Mouse (Mus musculus): ENCODE results near the gene 4933412E24Rik. TPM values are rescaled to one million over a fixed set of nuclear protein-coding genes. Genes with fewer than 3 reads are reported as not detected.

The 4933412E24Rik gene
- not detected for polyA plus RNA-seq (2017; shearing (Covaris generic))

GRCm38 (mm10) chr15:60016513-60016912 lies at the start of gene 4933412E24Rik:
TSS of gene 4933412E24Rik (minus strand) at chr15:60016613.

Data from CD4-positive, CD25-positive, alpha-beta regulatory T cell (primary cell).